Mouse (Mus musculus) MEL (cell line): Measurements from ENCODE around the gene Plekhg4.
A peak's percentile ranks its signal among the peaks of the same experiment; 100 is the strongest.

ENCODE experiments used
- BHLHE40 ChIP-seq: IDR thresholded peaks from 2 replicates; pipeline ENCODE4 v1.6.1; 2012; ENCODE audit warnings: low read depth, mild to moderate bottlenecking, inconsistent platforms, low read length, improper control_type of control experiment, borderline replicate concordance
- CTCF ChIP-seq, 3 experiments: IDR thresholded peaks in 2 of 3; conservative IDR thresholded peaks in 1 of 3; 2 replicates each; pipeline ENCODE4 v1.5.1; 2011 to 2012; ENCODE audit warnings: low read length in 3 of 3, low read depth in 2 of 3, mild to moderate bottlenecking in 2 of 3, improper control_type of control experiment in 1 of 3, inconsistent platforms in 1 of 3, mixed read lengths in 1 of 3, moderate library complexity in 1 of 3; ENCODE audit not compliant: control insufficient read depth in 1 of 3, insufficient read depth in 1 of 3, poor library complexity in 1 of 3, severe bottlenecking in 1 of 3
- EP300 ChIP-seq, 2 experiments: IDR thresholded peaks; 2 replicates each; pipeline ENCODE4 v1.6.1; 2011; ENCODE audit warnings: improper control_type of control experiment in 2 of 2, low read length in 2 of 2, low read depth in 1 of 2, mild to moderate bottlenecking in 1 of 2
- MAFK ChIP-seq: IDR thresholded peaks from 2 replicates; pipeline ENCODE4 v1.6.1; 2011; ENCODE audit warnings: low read depth, mild to moderate bottlenecking, low read length, improper control_type of control experiment, borderline replicate concordance
- ZC3H11A ChIP-seq: IDR thresholded peaks from 2 replicates; pipeline ENCODE4 v1.6.1; 2012; ENCODE audit warnings: low read depth, mild to moderate bottlenecking, inconsistent platforms, low read length, improper control_type of control experiment
- ZMIZ1 ChIP-seq: IDR thresholded peaks from 2 replicates; pipeline ENCODE4 v1.6.1; 2012; ENCODE audit warnings: low read depth, mild to moderate bottlenecking, inconsistent platforms, low read length, improper control_type of control experiment, moderate library complexity

DNA sequence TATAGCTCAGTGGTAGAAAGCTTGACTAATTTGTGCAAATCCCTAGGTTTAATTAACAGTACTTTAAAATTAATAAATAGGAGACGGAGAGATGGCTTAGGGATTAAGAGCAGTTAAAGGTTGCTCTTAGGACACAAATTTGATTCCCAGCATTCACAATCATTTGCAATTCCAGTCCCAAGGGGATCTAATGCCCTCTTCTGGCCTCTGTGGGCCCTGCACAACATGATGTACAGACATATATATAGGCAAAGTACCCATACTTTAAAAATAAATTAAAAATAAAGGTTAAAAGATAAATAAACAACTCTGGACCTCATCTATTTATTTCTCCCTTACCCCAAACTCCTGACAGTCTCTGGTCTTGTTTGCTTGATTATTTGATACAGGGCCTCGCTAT lies 45.9 kb downstream of the Plekhg4 start:
- TF ChIP-seq ZMIZ1 (no peak), EP300 (IDR thresholded peaks at IDR 0.05; ENCODE audit: low read depth in 1 of 2, low read length in 2 of 2) (no peak), ZC3H11A (no peak), CTCF (IDR thresholded peaks at IDR 0.05 in 2 of 3, conservative IDR thresholded peaks at IDR 0.05 in 1 of 3; ENCODE audit: control insufficient read depth in 1 of 3, insufficient read depth in 1 of 3, low read depth in 2 of 3, low read length in 3 of 3, poor library complexity in 1 of 3, severe bottlenecking in 1 of 3) (peak in 2 of 3 experiments; percentile 24 to 44; a peak in 3 of 6 replicates), MAFK (no peak), BHLHE40 (no peak)
